Mouse (Mus musculus): ENCODE results near the gene Hoxa6. TPM values are rescaled to one million over a fixed set of nuclear protein-coding genes. Genes with fewer than 3 reads are reported as not detected.

Hoxa6 gene
- polyA plus RNA-seq, 1 experiment from 2014 or later, result 4.4 TPM

DNA sequence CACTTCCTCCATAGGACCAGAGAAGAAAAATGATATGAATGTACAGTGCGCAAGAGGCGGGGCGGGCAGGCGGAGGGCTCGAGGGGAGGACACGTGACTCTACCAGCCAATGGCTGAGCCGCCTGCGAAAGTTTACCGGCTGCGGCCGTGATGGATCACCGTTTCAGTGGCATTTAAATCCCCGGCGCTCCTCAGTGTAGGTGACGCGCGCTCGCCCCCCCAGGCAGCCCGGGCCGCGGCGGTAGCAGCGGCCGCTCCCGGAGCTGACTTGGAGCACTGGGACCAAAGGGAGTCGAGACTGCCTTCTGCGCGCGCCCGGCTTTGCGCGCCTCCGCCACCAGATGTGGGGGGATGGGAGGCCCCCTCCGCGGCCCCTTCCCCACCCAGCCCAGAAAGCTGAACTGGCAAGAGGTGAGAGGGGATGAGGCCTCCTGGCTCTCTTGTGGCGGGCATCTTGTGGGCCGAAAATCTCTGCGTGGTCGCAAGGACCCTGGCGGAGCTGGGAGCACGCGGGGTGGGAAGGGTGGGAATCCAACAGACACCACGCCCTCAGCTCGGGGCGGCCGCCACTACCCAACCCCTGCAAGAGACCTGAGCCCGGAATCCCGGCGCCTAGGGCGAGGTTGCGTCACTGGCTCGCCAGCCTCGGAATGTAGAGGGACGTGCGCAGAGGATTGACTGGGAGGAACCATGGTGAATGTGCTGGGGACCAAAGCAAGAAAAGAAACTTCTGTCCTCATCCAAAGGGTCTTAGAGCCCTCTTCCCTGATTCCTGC lies 50.1 kb downstream of the Hoxa6 start, which contains the start of gene Hoxa1:
Hoxa1 (minus strand) TSS at position 42 of the 776 bp plus-strand sequence.
- H3K27ac ChIP-seq (ENCODE audit: low read depth, low read length), result peak within 1 kb of the TSS; percentile 83
- H3K9me3 ChIP-seq (ENCODE audit: control insufficient read depth, low read length), result no peaks in the 10 kb centered on the region
- H3K36me3 ChIP-seq (ENCODE audit: control insufficient read depth, insufficient read depth, low read length), result no peaks in the 10 kb centered on the region
- H3K4me2 ChIP-seq (replicated peaks; ENCODE audit: low read depth, low read length), result peak within 1 kb of the TSS; percentile 82
- peak within 1 kb of the TSS; percentile 71 for H3K9ac ChIP-seq (ENCODE audit: low read depth, low read length)
- H3K27me3 ChIP-seq (ENCODE audit: control insufficient read depth, insufficient read depth, low read length), result peaks cover 35% of the 10 kb centered on the region
- peak; percentile 74 for ATAC-seq (ENCODE audit: low FRiP score, low TSS enrichment)
- WGBS, result under 1% methylated on average over 55 of the region's 55 CpGs
- peaks cover 40% of the 10 kb centered on the region for H3K4me1 ChIP-seq (ENCODE audit: control insufficient read depth, insufficient read depth, low read length)
- H3K4me3 ChIP-seq (ENCODE audit: low read length), result peak within 1 kb of the TSS; percentile 66

DNA sequence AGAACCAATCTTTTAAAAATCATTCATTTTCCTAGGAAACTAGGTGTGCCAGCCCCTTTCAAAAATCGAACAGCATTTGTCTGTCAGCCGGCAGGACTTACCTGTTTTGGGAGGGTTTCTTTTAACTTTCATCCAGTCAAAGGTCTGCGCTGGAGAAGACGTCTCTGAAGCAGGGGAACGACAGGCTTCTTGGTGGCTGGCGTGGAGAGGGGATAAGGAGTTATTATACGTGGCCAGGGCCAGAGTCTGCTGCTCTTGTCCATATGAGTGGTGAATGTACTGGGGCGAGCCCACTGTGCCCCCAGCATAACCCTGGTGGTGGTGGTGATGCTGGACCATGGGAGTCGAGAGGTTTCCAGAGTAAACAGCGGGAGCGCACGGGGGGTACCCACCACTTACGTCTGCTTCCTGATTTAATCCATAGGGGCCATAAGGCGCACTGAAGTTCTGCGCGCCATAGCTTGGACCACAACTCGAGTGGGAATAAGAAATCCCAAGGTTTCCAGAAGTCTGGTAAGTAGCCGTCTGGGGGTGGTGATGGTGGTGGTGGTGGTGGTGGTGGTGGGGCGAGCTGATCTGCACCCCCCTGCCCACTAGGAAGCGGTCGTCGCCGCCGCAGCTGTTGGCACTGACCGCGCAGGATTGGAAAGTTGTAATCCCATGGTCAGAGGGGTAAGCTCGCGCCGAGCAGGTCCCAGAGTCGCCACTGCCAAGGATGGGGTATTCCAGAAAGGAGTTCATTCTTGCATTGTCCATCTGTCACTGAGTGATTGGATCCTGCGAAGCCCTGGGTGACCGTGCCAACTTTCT lies 50.9 kb downstream of the Hoxa6 start:
- Histone ChIP-seq H3K36me3 (ENCODE audit: control insufficient read depth, insufficient read depth, low read length) (no peaks in the 10 kb centered on the region), H3K9me3 (ENCODE audit: control insufficient read depth, low read length) (no peaks in the 10 kb centered on the region), H3K4me3 (ENCODE audit: low read length) (peak overlapping the region; percentile 66), H3K4me1 (ENCODE audit: control insufficient read depth, insufficient read depth, low read length) (peaks cover 33% of the 10 kb centered on the region), H3K27me3 (ENCODE audit: control insufficient read depth, insufficient read depth, low read length) (peaks cover 38% of the 10 kb centered on the region), H3K9ac (ENCODE audit: low read depth, low read length) (peak overlapping the region; percentile 23; the same call in 1 of the 2 replicates), H3K27ac (ENCODE audit: low read depth, low read length) (no peak overlapping the region), H3K4me2 (replicated peaks; ENCODE audit: low read depth, low read length) (peak overlapping the region; percentile 82)
- WGBS, result under 1% methylated on average over 32 of the region's 32 CpGs
- peak; percentile 0; the same call in 1 of the 2 replicates for ATAC-seq (ENCODE audit: low FRiP score, low TSS enrichment)

DNA sequence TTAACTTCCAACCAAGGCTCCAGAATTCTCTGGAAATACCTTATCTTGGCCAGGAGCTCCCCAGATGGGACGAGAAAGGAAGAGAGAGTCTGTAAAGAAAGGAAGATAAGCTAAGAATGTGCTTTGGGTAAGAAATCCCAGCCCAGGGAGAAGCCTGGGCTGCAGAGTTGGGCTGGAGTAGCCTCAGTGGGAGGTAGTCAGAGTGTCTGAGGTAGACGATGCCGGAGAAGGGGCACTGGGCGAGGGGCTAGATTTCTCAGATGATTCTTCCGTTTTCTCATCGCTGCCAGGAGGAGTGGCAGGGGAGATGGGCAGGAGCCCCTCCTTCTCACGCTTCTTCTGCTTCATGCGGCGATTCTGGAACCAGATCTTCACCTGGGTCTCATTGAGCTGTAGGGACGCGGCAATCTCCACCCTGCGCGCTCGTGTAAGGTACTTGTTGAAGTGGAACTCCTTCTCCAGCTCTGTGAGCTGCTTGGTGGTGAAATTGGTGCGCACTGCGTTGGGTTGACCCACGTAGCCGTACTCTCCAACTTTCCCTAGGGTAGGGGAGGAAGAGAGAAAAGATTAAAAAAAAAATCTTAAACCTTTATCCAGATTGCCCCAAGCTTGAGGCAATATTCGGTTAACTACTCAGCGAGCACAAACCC lies 51.8 kb downstream of the Hoxa6 start:
- Histone ChIP-seq H3K27me3 (ENCODE audit: control insufficient read depth, insufficient read depth, low read length) (peaks cover 48% of the 10 kb centered on the region), H3K36me3 (ENCODE audit: control insufficient read depth, insufficient read depth, low read length) (no peaks in the 10 kb centered on the region), H3K27ac (ENCODE audit: low read depth, low read length) (no peak overlapping the region), H3K4me1 (ENCODE audit: control insufficient read depth, insufficient read depth, low read length) (peaks cover 24% of the 10 kb centered on the region), H3K4me2 (replicated peaks; ENCODE audit: low read depth, low read length) (peak overlapping the region; percentile 15), H3K9me3 (ENCODE audit: control insufficient read depth, low read length) (no peaks in the 10 kb centered on the region), H3K9ac (ENCODE audit: low read depth, low read length) (no peak overlapping the region), H3K4me3 (ENCODE audit: low read length) (peak overlapping the region; percentile 7; the same call in 1 of the 2 replicates)
- WGBS, result 12% methylated on average over 20 of the region's 20 CpGs
- ATAC-seq (ENCODE audit: low FRiP score, low TSS enrichment), result no peak

MicroRNAs within 50 kb of the gene (microRNA counts, 519-probe panel; counts per million panel counts)
- microRNA mmu-miR-196b, result 8,440 counts per million, percentile 88 among the panel's probes with 10 or more counts

Small RNA genes within 50 kb of the gene (microRNA-seq; reads per million reads assigned to microRNA genes)
- 26,913 reads per million, percentile 97 among the genes with 10 or more reads in this experiment for gene Mir196b

Other genes with a start within 250 kb of the Hoxa6 start
- 29.2 and 33.8 TPM in 2 replicates for gene Skap2, start 196.2 kb downstream of the Hoxa6 start, polyA plus RNA-seq (2014; fragmentation: Nextera tagmentation; extraction: Ambion mirVana)
- 0.64 and 1.0 TPM in 2 replicates for gene Hoxa1, start 50.4 kb downstream of the Hoxa6 start, polyA plus RNA-seq (2014; fragmentation: Nextera tagmentation; extraction: Ambion mirVana)
- gene Hoxa2, start 43.9 kb downstream of the Hoxa6 start, polyA plus RNA-seq (2014; fragmentation: Nextera tagmentation; extraction: Ambion mirVana), result 4.7 and 5.5 TPM in 2 replicates
- 2.7 and 2.9 TPM in 2 replicates for gene 5730596B20Rik, start 31.2 kb downstream of the Hoxa6 start, polyA plus RNA-seq (2014; fragmentation: Nextera tagmentation; extraction: Ambion mirVana)
- gene Hoxa4, start 17.0 kb downstream of the Hoxa6 start, polyA plus RNA-seq (2014; fragmentation: Nextera tagmentation; extraction: Ambion mirVana), result 3.1 and 3.6 TPM in 2 replicates
- gene Hoxa5, start 4.1 kb downstream of the Hoxa6 start, polyA plus RNA-seq (2014; fragmentation: Nextera tagmentation; extraction: Ambion mirVana), result 15.7 and 16.6 TPM in 2 replicates
- gene Hoxa3, start 4.6 kb upstream of the Hoxa6 start, polyA plus RNA-seq (2014; fragmentation: Nextera tagmentation; extraction: Ambion mirVana), result 9.7 and 13.6 TPM in 2 replicates
- gene Gm28308, start 4.6 kb upstream of the Hoxa6 start, polyA plus RNA-seq (2014; fragmentation: Nextera tagmentation; extraction: Ambion mirVana), result not detected in 2 replicates
- gene Hoxa7, start 13.1 kb upstream of the Hoxa6 start, polyA plus RNA-seq (2014; fragmentation: Nextera tagmentation; extraction: Ambion mirVana), result 19.1 and 19.6 TPM in 2 replicates
- gene Hoxa9, start 22.4 kb upstream of the Hoxa6 start, polyA plus RNA-seq (2014; fragmentation: Nextera tagmentation; extraction: Ambion mirVana), result 58.1 and 67.8 TPM in 2 replicates
- gene Hoxa10, start 32.1 kb upstream of the Hoxa6 start, polyA plus RNA-seq (2014; fragmentation: Nextera tagmentation; extraction: Ambion mirVana), result 177 and 186 TPM in 2 replicates
- gene Hoxa11, start 37.1 kb upstream of the Hoxa6 start, polyA plus RNA-seq (2014; fragmentation: Nextera tagmentation; extraction: Ambion mirVana), result 27.6 and 35.6 TPM in 2 replicates
- gene Hoxa13, start 52.2 kb upstream of the Hoxa6 start, polyA plus RNA-seq (2014; fragmentation: Nextera tagmentation; extraction: Ambion mirVana), result not detected in 2 replicates
- not detected in 2 replicates for gene Evx1, start 104.8 kb upstream of the Hoxa6 start, polyA plus RNA-seq (2014; fragmentation: Nextera tagmentation; extraction: Ambion mirVana)